Mouse (Mus musculus) lung, postnatal 0 days (tissue): ENCODE measurements around the gene Wfdc6a. TPM values are rescaled to one million over a fixed set of nuclear protein-coding genes. Genes with fewer than 3 reads are reported as not detected.
A peak's percentile ranks its signal among the peaks of the same experiment; 100 is the strongest.

Source experiments
- ATAC-seq: fragments of 200-750 bp; cut with Nextera tagmentation; 2 replicates; pipeline ENCODE4 v1.8.0; 2017; ENCODE audit warnings: moderate library complexity
- DNase-seq: peaks from one replicate; pipeline ENCODE4 v3.0.0-alpha.2; 2016; ENCODE audit warnings: low spot score
- H3K27ac ChIP-seq: fragments of 300-500 bp; sonication (generic); 2 replicates; pipeline ENCODE4 v1.5.1; 2014; ENCODE audit warnings: antibody characterized with exemption, mild to moderate bottlenecking, low read length, mixed read lengths
- H3K27me3 ChIP-seq: fragments of 300-500 bp; sonication (generic); replicated peaks from 2 replicates; pipeline ENCODE4 v1.6.1; 2014; ENCODE audit warnings: low read length, mixed read lengths; ENCODE audit not compliant: insufficient read depth
- H3K36me3 ChIP-seq: fragments of 300-500 bp; sonication (generic); 2 replicates; pipeline ENCODE4 v1.6.1; 2014; ENCODE audit warnings: low read length, mixed read lengths; ENCODE audit not compliant: insufficient read depth
- H3K4me1 ChIP-seq: fragments of 300-500 bp; sonication (generic); 2 replicates; pipeline ENCODE4 v1.6.1; 2014; ENCODE audit warnings: antibody characterized with exemption, low read depth, low read length, mixed read lengths; ENCODE audit not compliant: insufficient read depth
- H3K4me2 ChIP-seq: fragments of 300-500 bp; sonication (generic); replicated peaks from 2 replicates; pipeline ENCODE4 v1.6.1; 2014; ENCODE audit warnings: low read depth, mild to moderate bottlenecking, low read length, moderate library complexity, mixed read lengths
- H3K4me3 ChIP-seq: fragments of 300-500 bp; sonication (generic); 2 replicates; pipeline ENCODE4 v1.5.1; 2014; ENCODE audit warnings: low read depth, low read length
- H3K9ac ChIP-seq: fragments of 300-500 bp; sonication (generic); replicated peaks from 2 replicates; pipeline ENCODE4 v1.6.1; 2014; ENCODE audit warnings: low read depth, mild to moderate bottlenecking
- H3K9me3 ChIP-seq: fragments of 300-500 bp; sonication (generic); 2 replicates; pipeline ENCODE4 v1.6.1; 2016; ENCODE audit warnings: low read length, mixed read lengths
- CTCF ChIP-seq: IDR thresholded peaks from 2 replicates; pipeline ENCODE4 v1.5.1; 2016; ENCODE audit warnings: antibody characterized with exemption, mild to moderate bottlenecking
- EP300 ChIP-seq: IDR thresholded peaks from 2 replicates; pipeline ENCODE4 v1.6.1; 2016; ENCODE audit warnings: antibody characterized with exemption, mild to moderate bottlenecking, control low read depth
- WGBS: fragments of 180-500 bp; shearing (Covaris S2); extraction: QIAGEN DNeasy Blood & Tissue Kit; methylation state at CpG from one replicate; pipeline ENCODE4 v1.1.7; 2014; 5-methylcytosine and 5-hydroxymethylcytosine counted together
- polyA plus RNA-seq: library from polyadenylated mRNA; unstranded; fragments of >200 nt; fragmentation: Nextera tagmentation; extraction: Ambion mirVana; gene quantifications from 2 replicates; pipeline ENCODE4 v1.2.1, GENCODE M21; 2015

Gene Wfdc6a
- polyA plus RNA-seq, 1 experiment from 2014 or later: 1.0 TPM

GRCm38 (mm10) chr2:164564346-164564745, 20.9 kb downstream of the Wfdc6a start:
- Histone ChIP-seq H3K4me1 (0 out of 2 replicates have a peak, but pooled peaks cover 5% of the 10 kb centered on the region), H3K27me3 (no peaks in the 10 kb centered on the region), H3K9ac (no peak overlapping the region), H3K27ac (no peak overlapping the region), H3K36me3 (no peaks in the 10 kb centered on the region), H3K4me3 (peak overlapping the region; percentile 43; the same call in 1 of the 2 replicates), H3K4me2 (peak overlapping the region; percentile 11; the same call in 1 of the 2 replicates), H3K9me3 (no peaks in the 10 kb centered on the region)
- TF ChIP-seq CTCF (no peak), EP300 (no peak)
- no peak for ATAC-seq
- WGBS: 60% methylated on average over 5 of the region's 5 CpGs
- DNase-seq: no peak

- no peaks in the 10 kb centered on the region for H3K9me3 ChIP-seq
- peak; percentile 37 for ATAC-seq
- H3K27ac ChIP-seq: peak overlapping the region; percentile 64
Measured at GRCm38 (mm10) chr2:164563339-164564038, 21.8 kb downstream of the Wfdc6a start.

DNA sequence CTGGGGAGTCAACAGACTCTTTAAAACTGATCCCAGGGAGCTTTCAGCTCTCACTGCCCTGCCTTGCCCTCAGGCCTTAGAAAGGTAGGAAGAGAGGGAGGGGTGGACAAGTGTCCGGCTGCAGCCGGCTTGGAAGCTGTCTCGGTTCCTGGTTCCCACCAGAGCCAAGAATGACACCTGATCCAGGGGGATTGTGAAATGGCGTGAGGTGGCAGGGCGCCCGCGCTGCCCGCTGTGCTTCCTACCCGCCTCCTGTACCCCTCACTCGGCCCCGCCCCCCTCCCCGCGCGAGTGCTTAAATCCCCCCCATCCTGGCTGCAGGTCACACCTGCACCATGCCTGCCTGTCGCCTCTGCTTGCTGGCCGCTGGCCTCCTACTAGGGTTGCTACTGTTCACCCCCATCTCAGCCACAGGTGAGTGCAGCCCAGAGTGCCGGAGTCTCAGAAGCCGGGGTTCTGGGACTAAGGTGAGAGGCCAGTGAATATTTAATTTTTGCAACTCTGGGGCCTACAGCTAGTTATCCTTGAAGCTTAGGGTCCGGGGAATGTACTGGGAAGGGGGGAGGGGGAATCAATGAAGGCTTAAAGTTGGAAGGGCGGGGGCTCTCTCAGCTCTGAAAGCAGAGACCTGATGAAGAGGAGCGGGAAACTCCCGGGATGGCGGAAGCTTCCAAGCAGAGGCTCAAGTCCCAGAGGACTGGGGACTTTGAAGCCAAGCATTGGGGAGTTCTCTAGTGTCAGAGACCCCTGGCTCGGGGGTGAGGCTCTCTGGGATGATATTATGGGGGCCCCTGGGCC, 22.7 kb downstream of the Wfdc6a start, which contains the start of gene Wfdc2:
Gene Wfdc2, plus strand, starts transcription at position 23 of the 798 bp plus-strand sequence.
- TF ChIP-seq EP300: no peak
- TF ChIP-seq CTCF: no peak
- Histone ChIP-seq H3K4me3 (peak within 1 kb of the TSS; percentile 43), H3K9ac (peak within 1 kb of the TSS; percentile 47), H3K27ac (peak within 1 kb of the TSS; percentile 64), H3K36me3 (no peaks in the 10 kb centered on the region), H3K27me3 (no peaks in the 10 kb centered on the region), H3K4me1 (0 out of 2 replicates have a peak, but pooled peaks cover 5% of the 10 kb centered on the region), H3K4me2 (peak within 1 kb of the TSS; percentile 66), H3K9me3 (no peaks in the 10 kb centered on the region)
- DNase-seq: peak; percentile 84
- 8% methylated on average over 19 of the region's 24 CpGs for WGBS
- peak; percentile 76 for ATAC-seq

More at GRCm38 (mm10) chr2:164563339-164564038, 21.8 kb downstream of the Wfdc6a start:
- Histone ChIP-seq H3K4me3 (peak overlapping the region; percentile 43), H3K36me3 (no peaks in the 10 kb centered on the region), H3K9ac (peak overlapping the region; percentile 47), H3K4me1 (0 out of 2 replicates have a peak, but pooled peaks cover 5% of the 10 kb centered on the region), H3K27me3 (no peaks in the 10 kb centered on the region), H3K4me2 (peak overlapping the region; percentile 66)
- peak; percentile 72 for TF ChIP-seq CTCF
- no peak for TF ChIP-seq EP300
- peak; percentile 82 for DNase-seq
- under 1% methylated on average over 30 of the region's 32 CpGs for WGBS

- H3K27me3 ChIP-seq: no peaks in the 10 kb centered on the region
- H3K36me3 ChIP-seq: no peaks in the 10 kb centered on the region
- TF ChIP-seq EP300 (no peak), CTCF (no peak)
- no peak for ATAC-seq
- no peak for DNase-seq
- 82% methylated on average over 8 of the region's 8 CpGs for WGBS
- no peaks in the 10 kb centered on the region for H3K9me3 ChIP-seq
- H3K9ac ChIP-seq: no peak overlapping the region
- H3K4me2 ChIP-seq: no peak overlapping the region
- 0 out of 2 replicates have a peak, but pooled peaks cover 5% of the 10 kb centered on the region for H3K4me1 ChIP-seq
- H3K4me3 ChIP-seq: no peak overlapping the region
- no peak overlapping the region for H3K27ac ChIP-seq
Measured at GRCm38 (mm10) chr2:164560106-164560505, 25.1 kb downstream of the Wfdc6a start.

DNA sequence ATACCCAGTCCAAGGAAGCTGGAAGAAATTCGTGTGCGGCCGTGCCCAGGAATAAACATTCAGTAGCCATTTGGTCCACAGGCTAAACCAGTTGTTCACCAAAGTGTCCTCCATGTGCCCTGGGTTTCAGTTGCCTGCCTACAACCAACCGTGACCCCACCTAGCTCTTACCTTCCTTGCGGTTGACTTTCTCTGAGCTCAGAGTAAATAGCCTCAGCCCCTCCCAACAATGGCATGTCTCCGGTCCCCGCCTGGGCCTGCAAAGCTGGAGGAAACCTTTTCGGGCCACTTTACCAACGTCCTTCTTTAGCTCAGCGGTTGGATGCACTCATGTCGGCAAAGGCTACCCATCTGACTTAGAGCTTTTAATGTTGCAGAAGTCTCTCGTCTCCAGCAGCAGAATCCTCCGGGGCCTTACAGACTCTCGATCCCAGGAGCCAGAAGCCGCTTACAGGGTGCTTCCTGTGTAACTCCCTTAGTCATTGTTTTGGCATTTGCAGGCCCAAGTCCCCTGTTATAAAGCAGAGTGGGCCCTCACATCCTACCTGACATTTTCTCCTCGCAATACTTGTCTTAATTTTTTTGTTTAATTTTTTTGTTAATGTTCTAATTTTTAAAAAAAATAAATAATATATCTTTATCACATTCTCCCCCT, 26.1 kb downstream of the Wfdc6a start:
- DNase-seq (peak; percentile 76), ATAC-seq (peak; percentile 71)
- H3K27ac ChIP-seq: peak overlapping the region; percentile 72
- 33% methylated on average over 16 of the region's 16 CpGs for WGBS
- no peaks in the 10 kb centered on the region for H3K9me3 ChIP-seq
- H3K9ac ChIP-seq: no peak overlapping the region
- 0 out of 2 replicates have a peak, but pooled peaks cover 5% of the 10 kb centered on the region for H3K4me1 ChIP-seq
- H3K4me3 ChIP-seq: no peak overlapping the region
- H3K27me3 ChIP-seq: no peaks in the 10 kb centered on the region
- TF ChIP-seq EP300 (peak; percentile 34; the same call in 1 of the 2 replicates), CTCF (no peak)
- no peak overlapping the region for H3K4me2 ChIP-seq
- H3K36me3 ChIP-seq: no peaks in the 10 kb centered on the region
